In the genomic region with DNA sequence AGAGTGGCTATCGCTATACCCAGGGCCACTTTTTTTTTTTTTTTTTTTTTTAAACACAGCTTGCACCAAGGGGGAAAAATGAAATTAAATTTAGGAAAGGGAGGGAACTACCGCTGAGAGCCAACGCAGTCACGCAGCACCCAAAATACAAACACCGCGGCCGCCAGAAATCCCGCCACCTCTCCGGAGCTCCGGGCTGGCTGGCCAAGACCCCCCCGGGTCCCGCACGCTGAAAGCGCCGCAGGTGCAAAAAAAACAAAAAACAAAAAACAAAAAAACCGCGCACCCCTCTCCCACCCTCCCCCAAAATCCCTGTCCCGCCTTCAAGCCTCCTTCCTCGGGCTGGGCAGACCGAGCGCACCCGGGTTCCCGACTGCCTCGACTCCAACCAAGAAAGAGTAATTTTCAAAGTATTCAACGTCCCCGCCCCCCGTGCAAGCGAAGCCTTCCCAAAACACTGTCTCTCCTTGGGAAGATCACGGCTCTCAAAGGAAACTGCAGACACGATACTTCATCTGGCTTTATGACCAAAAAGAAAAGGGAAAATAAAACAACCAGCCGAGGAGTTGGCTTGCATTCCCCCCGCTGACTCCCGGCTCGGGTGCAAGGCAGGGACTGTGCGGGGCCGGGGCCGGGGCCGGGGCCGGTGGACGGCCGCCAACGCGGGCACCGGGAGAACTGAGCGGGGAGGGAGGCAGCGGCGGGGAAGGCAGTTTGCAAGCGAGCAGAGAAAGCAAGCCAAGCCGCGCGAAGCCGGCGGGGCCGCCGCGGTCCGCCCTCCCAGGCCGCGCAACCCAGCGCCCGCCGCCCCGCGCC, we compare ENCODE assay signal across 8 mouse cellular contexts. TPM values are rescaled to one million over a fixed set of nuclear protein-coding genes. Genes with fewer than 3 reads are reported as not detected.
A peak's percentile ranks its signal among the peaks of the same experiment; 100 is the strongest.
DNase-seq lines count a peak whose midpoint lies in the region; ATAC-seq and TF ChIP-seq lines count a peak whose summit lies in the region.

No protein-coding gene starts in this region.

- peak overlapping the region; percentile 94 for H3K4me2 ChIP-seq in lung, postnatal 0 days (replicated peaks; ENCODE audit: low read depth, low read length)

- H3K27ac ChIP-seq in lung, postnatal 0 days (ENCODE audit: low read length): peak overlapping the region; percentile 100

- no peaks in the 10 kb centered on the region for H3K36me3 ChIP-seq in lung, postnatal 0 days (ENCODE audit: insufficient read depth, low read length)

- ATAC-seq in lung, postnatal 0 days: peak; percentile 9; the same call in 1 of the 2 replicates
- no peak for ATAC-seq in granulocyte monocyte progenitor cell, adult 5-6 weeks (replicated peaks; ENCODE audit: poor library complexity, severe bottlenecking)

- WGBS in lung, postnatal 0 days: under 1% methylated on average over 59 of the region's 64 CpGs

- H3K4me1 ChIP-seq in lung, postnatal 0 days (ENCODE audit: insufficient read depth, low read depth, low read length): peaks cover 21% of the 10 kb centered on the region; the same call in 1 of the 2 replicates

- no peaks in the 10 kb centered on the region for H3K9me3 ChIP-seq in lung, postnatal 0 days (ENCODE audit: low read length)

- no peak for TF ChIP-seq CTCF in lung, postnatal 0 days (IDR thresholded peaks at IDR 0.05)

- H3K27me3 ChIP-seq in lung, postnatal 0 days (replicated peaks; ENCODE audit: insufficient read depth, low read length): no peaks in the 10 kb centered on the region

- intact Hi-C loops in left cerebral cortex, postnatal 4 days (cut with DNase I): loop anchor here (5.0 to 10.0 kb wide), 3 partner anchors 827 to 1275 kb away; no protein-coding TSS in a partner anchor

- no peak for TF ChIP-seq EP300 in lung, postnatal 0 days (IDR thresholded peaks at IDR 0.05)

- peak overlapping the region; percentile 88 for H3K4me3 ChIP-seq in lung, postnatal 0 days (ENCODE audit: low read depth, low read length)

- peak; percentile 53 for DNase-seq in left cerebral cortex, postnatal 4 days
- DNase-seq in left cerebral cortex, adult 9 months (ENCODE audit: low spot score in 2 of 2): no peak
- peak; percentile 75 for DNase-seq in cerebellum, adult 11-12 months
- peak; percentile 74 for DNase-seq in gastrocnemius, postnatal 10 days
- DNase-seq in kidney, adult 18-20 months: peak; percentile 71
- peak; percentile 67 for DNase-seq in lung, postnatal 0 days (ENCODE audit: low spot score)
- peak; percentile 51 for DNase-seq in spleen, adult 12 weeks (ENCODE audit: low spot score)

- peak overlapping the region; percentile 100 for H3K9ac ChIP-seq in lung, postnatal 0 days (replicated peaks; ENCODE audit: low read depth)

RNA-seq across cellular contexts. Expression of gene Gm37419, which starts 0.7 kb away (rescaled TPM):
- not detected for total RNA-seq in left cerebral cortex, postnatal 4 days (2021)
- not detected for total RNA-seq in gastrocnemius, postnatal 10 days (2021)
- polyA plus RNA-seq in lung, postnatal 0 days (2015; fragmentation: Nextera tagmentation; extraction: Ambion mirVana): not detected in 2 replicates
- total RNA-seq in granulocyte monocyte progenitor cell, adult 5-6 weeks (2014; fragmentation: Nextera tagmentation): not detected in 2 replicates
- total RNA-seq in granulocyte monocyte progenitor cell, adult 5-6 weeks (2017): not detected in 2 replicates

RNA-seq across cellular contexts. Expression of gene Bcl6, which starts 1.1 kb away (rescaled TPM):
- 10 to 100 TPM; 21.0 to 22.4 TPM for total RNA-seq in left cerebral cortex, postnatal 4 days (2021)
- 10 to 100 TPM; 24.1 to 31.2 TPM for total RNA-seq in gastrocnemius, postnatal 10 days (2021)
- polyA plus RNA-seq in lung, postnatal 0 days (2015; fragmentation: Nextera tagmentation; extraction: Ambion mirVana): 2.3 TPM in 2 replicates
- total RNA-seq in granulocyte monocyte progenitor cell, adult 5-6 weeks (2014; fragmentation: Nextera tagmentation): 4.4 and 5.7 TPM in 2 replicates
- 1.5 and 2.1 TPM in 2 replicates for total RNA-seq in granulocyte monocyte progenitor cell, adult 5-6 weeks (2017)

RNA-seq across cellular contexts. Expression of gene Rtp2, which starts 55.4 kb away (rescaled TPM):
- total RNA-seq in left cerebral cortex, postnatal 4 days (2021): under 1 TPM in 1 of 2 experiments, not detected in 1; 0.36 TPM
- not detected for total RNA-seq in gastrocnemius, postnatal 10 days (2021)
- polyA plus RNA-seq in lung, postnatal 0 days (2015; fragmentation: Nextera tagmentation; extraction: Ambion mirVana): not detected in 2 replicates
- total RNA-seq in granulocyte monocyte progenitor cell, adult 5-6 weeks (2014; fragmentation: Nextera tagmentation): not detected in 2 replicates
- total RNA-seq in granulocyte monocyte progenitor cell, adult 5-6 weeks (2017): not detected in 2 replicates

Comparison
In these comparisons a context has a peak if more than half of its experiments do, and no peak if none do; other contexts are left out.
1. DNase-seq: peak in left cerebral cortex, postnatal 4 days (single experiment), cerebellum, adult 11-12 months (single experiment), gastrocnemius, postnatal 10 days (single experiment), kidney, adult 18-20 months (single experiment), lung, postnatal 0 days (single experiment) and spleen, adult 12 weeks (single experiment); none in left cerebral cortex, adult 9 months (0 of 2).